Mouse (Mus musculus) limb, embryonic 12.5 days (tissue): Measurements from ENCODE around the gene Calr4. TPM values are rescaled to one million over a fixed set of nuclear protein-coding genes. Genes with fewer than 3 reads are reported as not detected.
A peak's percentile ranks its signal among the peaks of the same experiment; 100 is the strongest.

ENCODE experiments used
- ATAC-seq: fragments of 200-750 bp; cut with Nextera tagmentation; 2 replicates; pipeline ENCODE4 v1.8.0; 2017; ENCODE audit warnings: low read depth, moderate TSS enrichment; ENCODE audit not compliant: insufficient number of reproducible peaks, insufficient read depth, low FRiP score, low TSS enrichment
- H3K27ac ChIP-seq: fragments of 300-500 bp; sonication (generic); 2 replicates; pipeline ENCODE4 v1.5.1; 2016; ENCODE audit warnings: mild to moderate bottlenecking, moderate library complexity
- H3K27me3 ChIP-seq: fragments of 300-500 bp; sonication (generic); 2 replicates; pipeline ENCODE4 v1.6.1; 2016; ENCODE audit warnings: mild to moderate bottlenecking, moderate library complexity
- H3K36me3 ChIP-seq: fragments of 300-500 bp; sonication (generic); 2 replicates; pipeline ENCODE4 v1.6.1; 2016; ENCODE audit warnings: mild to moderate bottlenecking, moderate library complexity
- H3K4me1 ChIP-seq: fragments of 300-500 bp; sonication (generic); replicated peaks from 2 replicates; pipeline ENCODE4 v1.6.1; 2016
- H3K4me2 ChIP-seq: fragments of 300-500 bp; sonication (generic); 2 replicates; pipeline ENCODE4 v1.6.1; 2016; ENCODE audit warnings: mild to moderate bottlenecking, moderate library complexity
- H3K4me3 ChIP-seq: fragments of 300-500 bp; sonication (generic); replicated peaks from 2 replicates; pipeline ENCODE4 v1.5.1; 2016; ENCODE audit warnings: mild to moderate bottlenecking
- H3K9ac ChIP-seq: fragments of 300-500 bp; sonication (generic); replicated peaks from 2 replicates; pipeline ENCODE4 v1.6.1; 2016; ENCODE audit warnings: mild to moderate bottlenecking, moderate library complexity
- H3K9me3 ChIP-seq: fragments of 300-500 bp; sonication (generic); 2 replicates; pipeline ENCODE4 v1.6.1; 2016; ENCODE audit warnings: mild to moderate bottlenecking, moderate library complexity
- WGBS: fragments of 180-500 bp; shearing (Covaris S2); methylation state at CpG from one replicate; pipeline ENCODE4 v1.1.7; 2016; 5-methylcytosine and 5-hydroxymethylcytosine counted together
- polyA plus RNA-seq: library from polyadenylated mRNA; unstranded; fragments of >200 nt; fragmentation: Nextera tagmentation; extraction: Ambion mirVana; gene quantifications from 2 replicates; pipeline ENCODE4 v1.2.1, GENCODE M21; 2016

Gene Calr4
- polyA plus RNA-seq, 1 experiment from 2014 or later = not detected

- Histone ChIP-seq H3K9ac (peak overlapping the region; percentile 79; the same call in 1 of the 2 replicates), H3K36me3 (no peaks in the 10 kb centered on the region), H3K4me3 (peak overlapping the region; percentile 88), H3K9me3 (no peaks in the 10 kb centered on the region), H3K4me2 (peak overlapping the region; percentile 84), H3K27me3 (no peaks in the 10 kb centered on the region), H3K27ac (no peak overlapping the region), H3K4me1 (peaks cover 17% of the 10 kb centered on the region)
- 8% methylated on average over 4 of the region's 4 CpGs for WGBS
- ATAC-seq = no peak
These were observed 46.9 kb downstream of the Calr4 start for GRCm38 (mm10) chr4:109281161-109281560.

- Histone ChIP-seq H3K4me2 (0 out of 2 replicates have a peak overlapping the region, but pooled peaks have one; percentile 84), H3K9me3 (no peaks in the 10 kb centered on the region), H3K4me1 (peaks cover 17% of the 10 kb centered on the region), H3K36me3 (no peaks in the 10 kb centered on the region), H3K27ac (no peak overlapping the region), H3K9ac (no peak overlapping the region), H3K27me3 (no peaks in the 10 kb centered on the region), H3K4me3 (peak overlapping the region; percentile 88; the same call in 1 of the 2 replicates)
- 74% methylated on average over 1 of the region's 1 CpGs for WGBS
- ATAC-seq = no peak
These were observed 47.7 kb downstream of the Calr4 start for GRCm38 (mm10) chr4:109281946-109282345.

DNA sequence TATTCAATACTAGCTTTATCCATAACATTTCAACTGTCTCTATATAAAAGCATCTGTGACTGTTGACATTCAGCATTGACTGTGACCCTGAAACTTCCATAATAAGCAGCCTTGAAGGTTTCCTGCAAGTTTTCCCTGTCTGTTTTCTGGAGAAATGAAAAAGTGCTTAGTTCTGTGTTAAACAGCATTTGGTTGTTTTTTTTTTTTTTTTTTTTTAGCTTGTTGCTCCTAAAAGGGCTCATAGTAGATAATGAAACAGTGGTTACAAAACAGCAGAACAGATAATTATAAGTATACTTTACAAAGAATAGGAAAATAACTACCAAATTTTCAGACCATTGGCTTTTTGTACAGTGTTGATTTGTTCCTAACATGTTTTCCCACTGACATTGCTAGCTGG, 60.3 kb downstream of the Calr4 start:
- H3K9ac ChIP-seq = no peak overlapping the region
- no peak for ATAC-seq

DNA sequence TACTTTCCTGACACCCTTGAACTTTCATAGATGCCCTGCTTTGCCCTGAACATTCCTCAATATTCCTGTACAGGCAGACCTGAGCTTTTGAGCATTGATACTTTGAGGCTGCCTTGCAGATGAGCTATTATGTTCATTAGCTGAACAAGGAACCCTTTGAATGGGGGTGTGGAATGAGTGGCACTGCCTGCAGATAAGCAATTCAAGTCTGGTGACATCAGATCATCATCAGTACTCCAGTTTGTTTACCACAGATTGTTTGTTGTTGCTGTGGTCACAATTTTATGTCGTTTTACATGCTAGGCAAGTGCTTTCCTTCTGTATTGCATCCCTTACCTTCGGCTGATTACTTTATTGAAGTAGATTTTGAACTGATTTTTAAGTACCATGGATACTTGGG, 62.2 kb downstream of the Calr4 start:
- ATAC-seq = no peak
- whole genome bisulfite sequencing = 75% methylated on average over 2 of the region's 2 CpGs
- no peaks in the 10 kb centered on the region for H3K9me3 ChIP-seq

More for the DNA sequence above, 60.3 kb downstream of the Calr4 start:
- Histone ChIP-seq H3K9me3 (no peaks in the 10 kb centered on the region), H3K27ac (no peak overlapping the region), H3K27me3 (no peaks in the 10 kb centered on the region), H3K4me1 (no peaks in the 10 kb centered on the region), H3K4me2 (no peak overlapping the region), H3K4me3 (no peak overlapping the region), H3K36me3 (peaks cover 7% of the 10 kb centered on the region; the same call in 1 of the 2 replicates)

DNA sequence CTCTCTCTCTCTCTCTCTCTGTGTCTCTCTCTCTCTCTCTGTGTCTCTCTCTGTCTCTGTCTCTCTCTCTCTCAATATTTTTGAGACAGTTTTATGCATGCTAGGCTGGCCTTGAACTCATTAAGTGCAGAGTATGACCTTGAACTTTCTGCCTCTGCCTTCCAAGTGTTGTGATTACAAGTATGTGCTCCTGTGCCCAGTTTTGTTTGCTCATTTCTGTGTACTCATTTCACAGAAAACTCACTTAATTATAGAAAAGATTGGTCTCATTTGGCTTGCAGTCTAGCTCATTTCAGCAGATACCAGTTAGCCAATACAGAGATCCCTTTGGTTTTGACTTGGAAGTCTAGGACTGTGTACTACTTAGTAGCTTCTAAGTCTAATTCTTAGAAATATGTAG, 64.9 kb downstream of the Calr4 start:
- H3K4me1 ChIP-seq = no peaks in the 10 kb centered on the region
- no peak overlapping the region for H3K4me2 ChIP-seq
- no peaks in the 10 kb centered on the region for H3K27me3 ChIP-seq
- H3K36me3 ChIP-seq = peaks cover 7% of the 10 kb centered on the region; the same call in 1 of the 2 replicates
- H3K9me3 ChIP-seq = no peaks in the 10 kb centered on the region
- H3K27ac ChIP-seq = no peak overlapping the region
- H3K9ac ChIP-seq = no peak overlapping the region
- ATAC-seq = no peak
- no peak overlapping the region for H3K4me3 ChIP-seq

More for the DNA sequence above, 62.2 kb downstream of the Calr4 start:
- no peaks in the 10 kb centered on the region for H3K27me3 ChIP-seq
- H3K9ac ChIP-seq = no peak overlapping the region
- H3K4me1 ChIP-seq = no peaks in the 10 kb centered on the region
- H3K4me2 ChIP-seq = no peak overlapping the region
- no peak overlapping the region for H3K27ac ChIP-seq
- H3K4me3 ChIP-seq = no peak overlapping the region
- peaks cover 7% of the 10 kb centered on the region; the same call in 1 of the 2 replicates for H3K36me3 ChIP-seq

Other genes with a start within 250 kb of the Calr4 start
- 84.5 and 97.3 TPM in 2 replicates for gene Nrd1, start 233.8 kb upstream of the Calr4 start, polyA plus RNA-seq
- 78.7 and 82.4 TPM in 2 replicates for gene Osbpl9, start 32.2 kb upstream of the Calr4 start, polyA plus RNA-seq
- 39.6 and 42.6 TPM in 2 replicates for gene Eps15, start 45.8 kb downstream of the Calr4 start, polyA plus RNA-seq
- 5.6 and 6.0 TPM in 2 replicates for gene Ttc39a, start 172.1 kb downstream of the Calr4 start, polyA plus RNA-seq